Mouse (Mus musculus): ENCODE results near the gene Cachd1. TPM values are rescaled to one million over a fixed set of nuclear protein-coding genes. Genes with fewer than 3 reads are reported as not detected.

Gene Cachd1
- polyA plus RNA-seq (2012): 7.9 and 16.7 TPM in 2 replicates

GRCm38 (mm10) chr4:100776043-100776870 lies at the start of gene Cachd1:
Gene Cachd1, plus strand, starts transcription at chr4:100776675.
- Histone ChIP-seq H3K27me3 (ENCODE audit: control insufficient read depth) (peaks cover 52% of the 10 kb centered on the region), H3K4me1 (ENCODE audit: control insufficient read depth) (no peaks in the 10 kb centered on the region), H3K4me3 (replicated peaks) (peak within 1 kb of the TSS; percentile 37), H3K36me3 (ENCODE audit: control insufficient read depth) (no peaks in the 10 kb centered on the region), H3K9me3 (ENCODE audit: control insufficient read depth, low read length) (peaks cover 2% of the 10 kb centered on the region; the same call in 1 of the 2 replicates)
- TF ChIP-seq GATA1 (IDR thresholded peaks at IDR 0.05; ENCODE audit: low read length) (no peak), TAL1 (IDR thresholded peaks at IDR 0.05; ENCODE audit: low read length) (no peak)

GRCm38 (mm10) chr4:100728896-100729479 lies 47.5 kb upstream of the Cachd1 start:
- H3K36me3 ChIP-seq (ENCODE audit: control insufficient read depth): no peaks in the 10 kb centered on the region
- no peaks in the 10 kb centered on the region for H3K9me3 ChIP-seq (ENCODE audit: control insufficient read depth, low read length)
- TF ChIP-seq GATA1 (IDR thresholded peaks at IDR 0.05; ENCODE audit: low read length) (no peak), TAL1 (IDR thresholded peaks at IDR 0.05; ENCODE audit: low read length) (no peak)
- H3K4me1 ChIP-seq (ENCODE audit: control insufficient read depth): no peaks in the 10 kb centered on the region
- no peak overlapping the region for H3K4me3 ChIP-seq (replicated peaks)
- no peaks in the 10 kb centered on the region for H3K27me3 ChIP-seq (ENCODE audit: control insufficient read depth)

GRCm38 (mm10) chr4:100735098-100735935 lies 41.2 kb upstream of the Cachd1 start:
- no peak for TF ChIP-seq GATA1 (IDR thresholded peaks at IDR 0.05; ENCODE audit: low read length)
- TF ChIP-seq TAL1 (IDR thresholded peaks at IDR 0.05; ENCODE audit: low read length): no peak
- Histone ChIP-seq H3K4me3 (replicated peaks) (no peak overlapping the region), H3K9me3 (ENCODE audit: control insufficient read depth, low read length) (no peaks in the 10 kb centered on the region), H3K4me1 (ENCODE audit: control insufficient read depth) (no peaks in the 10 kb centered on the region), H3K27me3 (ENCODE audit: control insufficient read depth) (no peaks in the 10 kb centered on the region), H3K36me3 (ENCODE audit: control insufficient read depth) (no peaks in the 10 kb centered on the region)

- H3K36me3 ChIP-seq (ENCODE audit: control insufficient read depth): no peaks in the 10 kb centered on the region
- no peak overlapping the region for H3K4me3 ChIP-seq (replicated peaks)
- no peaks in the 10 kb centered on the region for H3K4me1 ChIP-seq (ENCODE audit: control insufficient read depth)
- no peak for TF ChIP-seq TAL1 (IDR thresholded peaks at IDR 0.05; ENCODE audit: low read length)
- no peak for TF ChIP-seq GATA1 (IDR thresholded peaks at IDR 0.05; ENCODE audit: low read length)
- no peaks in the 10 kb centered on the region for H3K27me3 ChIP-seq (ENCODE audit: control insufficient read depth)
- no peaks in the 10 kb centered on the region for H3K9me3 ChIP-seq (ENCODE audit: control insufficient read depth, low read length)
Measured at GRCm38 (mm10) chr4:100735936-100736349, 40.5 kb upstream of the Cachd1 start.

- Histone ChIP-seq H3K36me3 (ENCODE audit: control insufficient read depth) (no peaks in the 10 kb centered on the region), H3K4me1 (ENCODE audit: control insufficient read depth) (no peaks in the 10 kb centered on the region), H3K4me3 (replicated peaks) (no peak overlapping the region), H3K9me3 (ENCODE audit: control insufficient read depth, low read length) (no peaks in the 10 kb centered on the region), H3K27me3 (ENCODE audit: control insufficient read depth) (no peaks in the 10 kb centered on the region)
- TF ChIP-seq GATA1 (IDR thresholded peaks at IDR 0.05; ENCODE audit: low read length) (no peak), TAL1 (IDR thresholded peaks at IDR 0.05; ENCODE audit: low read length) (no peak)
Measured at GRCm38 (mm10) chr4:100743615-100744014, 32.9 kb upstream of the Cachd1 start.

- H3K9me3 ChIP-seq (ENCODE audit: control insufficient read depth, low read length): no peaks in the 10 kb centered on the region
- TF ChIP-seq TAL1 (IDR thresholded peaks at IDR 0.05; ENCODE audit: low read length): no peak
- TF ChIP-seq GATA1 (IDR thresholded peaks at IDR 0.05; ENCODE audit: low read length): no peak
Measured at GRCm38 (mm10) chr4:100752278-100752677, 24.2 kb upstream of the Cachd1 start.

GRCm38 (mm10) chr4:100755632-100756031 lies 20.8 kb upstream of the Cachd1 start:
- Histone ChIP-seq H3K9me3 (ENCODE audit: control insufficient read depth, low read length) (no peaks in the 10 kb centered on the region), H3K36me3 (ENCODE audit: control insufficient read depth) (no peaks in the 10 kb centered on the region), H3K4me1 (ENCODE audit: control insufficient read depth) (peaks cover 7% of the 10 kb centered on the region), H3K27me3 (ENCODE audit: control insufficient read depth) (no peaks in the 10 kb centered on the region), H3K4me3 (replicated peaks) (no peak overlapping the region)
- TF ChIP-seq TAL1 (IDR thresholded peaks at IDR 0.05; ENCODE audit: low read length): no peak
- no peak for TF ChIP-seq GATA1 (IDR thresholded peaks at IDR 0.05; ENCODE audit: low read length)

More at GRCm38 (mm10) chr4:100752278-100752677, 24.2 kb upstream of the Cachd1 start:
- no peaks in the 10 kb centered on the region for H3K27me3 ChIP-seq (ENCODE audit: control insufficient read depth)
- H3K4me3 ChIP-seq (replicated peaks): no peak overlapping the region
- H3K4me1 ChIP-seq (ENCODE audit: control insufficient read depth): peaks cover 7% of the 10 kb centered on the region
- H3K36me3 ChIP-seq (ENCODE audit: control insufficient read depth): no peaks in the 10 kb centered on the region

- no peaks in the 10 kb centered on the region for H3K9me3 ChIP-seq (ENCODE audit: control insufficient read depth, low read length)
- no peak overlapping the region for H3K4me3 ChIP-seq (replicated peaks)
- no peaks in the 10 kb centered on the region for H3K36me3 ChIP-seq (ENCODE audit: control insufficient read depth)
- H3K27me3 ChIP-seq (ENCODE audit: control insufficient read depth): no peaks in the 10 kb centered on the region
- peaks cover 7% of the 10 kb centered on the region for H3K4me1 ChIP-seq (ENCODE audit: control insufficient read depth)
- TF ChIP-seq TAL1 (IDR thresholded peaks at IDR 0.05; ENCODE audit: low read length): no peak
- TF ChIP-seq GATA1 (IDR thresholded peaks at IDR 0.05; ENCODE audit: low read length): no peak
Measured at GRCm38 (mm10) chr4:100756499-100756898, 20.0 kb upstream of the Cachd1 start.

Data from erythroblast, embryonic 14.5 days (primary cell).